Mouse (Mus musculus): ENCODE measurements around the gene Nme9.
A peak's percentile ranks its signal among the peaks of the same experiment; 100 is the strongest.

Gene Nme9

DNA sequence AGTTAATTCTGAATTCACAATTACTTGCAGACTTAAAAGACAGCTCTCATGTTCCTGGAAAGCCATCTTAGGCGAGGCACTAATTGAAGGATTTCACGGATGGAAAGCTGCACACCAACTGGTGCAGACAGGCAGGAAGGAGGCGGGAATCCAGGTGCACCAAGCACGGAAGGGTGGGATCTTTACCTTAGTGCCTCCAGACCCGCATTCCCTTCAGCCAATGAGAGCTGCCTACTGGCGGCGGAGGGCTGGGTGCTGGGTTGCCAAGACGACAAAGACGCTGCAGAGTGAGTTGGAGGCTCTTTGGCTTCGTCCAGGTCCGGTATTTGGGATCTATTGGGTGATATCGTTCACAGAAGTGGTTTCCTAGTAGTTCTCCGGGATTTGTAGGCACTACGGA lies at the start of gene Nme9:
Nme9 (plus strand) TSS at position 315 of the 400 bp plus-strand sequence.
- DNase-seq (ENCODE audit: low spot score in 2 of 2): no peak

DNA sequence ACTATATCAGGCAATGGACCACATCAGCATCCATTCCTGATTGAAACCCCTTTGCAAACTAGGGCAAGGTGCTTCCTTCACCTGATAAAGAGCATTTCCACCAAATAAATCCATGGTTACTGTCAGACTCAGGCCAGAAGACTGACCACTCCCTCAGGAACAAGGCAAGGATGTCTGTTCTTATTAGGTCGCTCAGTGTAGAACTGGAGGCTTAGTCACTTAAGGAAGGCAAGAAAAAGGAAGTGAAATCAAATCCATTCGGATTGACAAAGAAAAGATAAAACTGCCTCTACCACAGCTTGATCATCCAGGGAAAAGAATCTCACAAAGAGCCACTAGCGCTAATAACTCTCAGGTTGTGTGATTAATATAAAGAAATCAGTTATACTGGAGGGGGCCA lies 42.0 kb upstream of the Nme9 start:
- DNase-seq (ENCODE audit: low spot score in 2 of 2): no peak

DNA sequence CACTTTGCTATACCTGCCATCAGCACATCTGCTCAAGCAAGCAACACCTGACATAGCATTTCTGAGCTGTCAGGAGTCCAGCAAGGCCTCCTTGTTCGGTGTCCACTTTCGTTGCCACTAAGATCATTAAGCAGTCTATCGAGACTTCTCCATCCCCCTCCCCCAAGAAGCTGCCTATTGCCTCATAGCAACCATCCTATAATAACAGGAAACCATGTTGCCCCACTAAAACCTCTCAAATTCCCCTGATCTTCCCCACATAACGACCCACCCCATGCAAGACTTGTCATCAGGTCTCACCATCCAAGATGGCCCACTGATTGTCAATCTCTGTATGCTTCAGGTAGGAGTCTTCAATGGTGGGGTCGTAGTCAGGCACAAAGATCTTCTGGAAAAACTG lies 40.2 kb upstream of the Nme9 start:
- no peak for DNase-seq (ENCODE audit: low spot score in 2 of 2)

DNA sequence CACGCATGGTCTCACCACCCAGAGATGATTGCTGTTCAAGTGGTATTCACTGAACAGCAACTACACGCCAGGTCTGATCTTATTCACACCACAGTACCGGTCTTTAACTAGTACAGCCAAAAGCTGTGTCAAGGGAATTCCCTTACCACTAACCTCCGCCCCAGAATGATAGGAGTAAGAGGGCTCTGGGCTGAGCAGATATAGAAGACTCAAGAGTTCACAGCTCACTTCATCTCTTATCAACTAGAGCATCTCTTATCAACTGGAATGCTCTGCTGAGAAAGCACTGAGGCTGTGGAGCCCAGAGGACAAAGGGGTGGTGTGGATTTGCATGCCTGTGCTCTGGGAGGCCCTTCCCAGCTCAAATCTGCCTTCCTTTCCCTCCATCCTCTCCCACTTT lies 39.5 kb upstream of the Nme9 start:
- DNase-seq (ENCODE audit: low spot score in 2 of 2): no peak

DNA sequence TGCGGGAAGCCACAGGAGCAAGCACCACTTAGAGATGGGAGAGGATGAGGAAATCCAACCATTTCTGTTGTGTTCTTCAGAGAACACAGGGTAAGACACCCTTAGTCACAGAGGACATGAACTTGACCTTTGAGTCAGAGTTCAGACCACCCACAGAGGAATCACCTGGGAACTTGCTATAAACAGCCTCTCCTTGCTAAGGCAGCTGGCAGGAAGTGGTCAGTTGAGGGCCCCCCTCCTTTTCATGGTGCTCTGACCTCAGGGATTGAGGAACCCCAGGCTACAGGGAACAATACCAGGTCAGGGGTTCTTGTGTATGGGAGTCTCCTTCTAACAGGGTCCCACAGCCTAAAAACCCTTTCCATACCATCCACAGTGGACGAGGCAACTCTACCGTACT lies 34.5 kb upstream of the Nme9 start:
- no peak for DNase-seq (ENCODE audit: low spot score in 2 of 2)

DNA sequence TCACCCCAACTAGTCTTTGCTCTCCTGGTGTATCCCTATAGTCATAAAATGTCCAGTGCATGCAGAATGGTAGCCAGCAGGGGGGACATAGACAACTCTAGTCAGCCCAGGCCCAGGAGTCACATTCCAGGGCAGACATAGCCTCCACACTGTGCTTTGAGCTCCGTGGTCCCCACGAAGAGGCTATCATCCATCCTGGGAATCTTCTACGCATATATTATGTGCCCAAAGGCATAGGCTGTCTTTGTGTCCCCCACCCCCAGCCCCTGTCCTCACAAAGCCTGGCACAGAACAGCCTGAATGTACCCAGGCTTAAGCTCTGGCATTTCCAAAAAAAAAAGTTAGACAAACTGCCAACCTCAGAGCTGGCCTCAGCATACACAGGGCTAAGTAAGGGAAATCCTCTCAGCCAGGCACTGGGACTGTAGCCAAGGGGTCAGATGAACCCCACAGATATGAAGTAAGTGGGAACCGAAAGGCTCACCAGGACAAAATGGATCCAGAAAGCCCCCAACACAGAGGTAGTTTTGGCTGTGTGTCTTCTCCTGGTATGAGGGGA lies 33.9 kb upstream of the Nme9 start:
- no peak for DNase-seq (ENCODE audit: low spot score in 2 of 2)

DNA sequence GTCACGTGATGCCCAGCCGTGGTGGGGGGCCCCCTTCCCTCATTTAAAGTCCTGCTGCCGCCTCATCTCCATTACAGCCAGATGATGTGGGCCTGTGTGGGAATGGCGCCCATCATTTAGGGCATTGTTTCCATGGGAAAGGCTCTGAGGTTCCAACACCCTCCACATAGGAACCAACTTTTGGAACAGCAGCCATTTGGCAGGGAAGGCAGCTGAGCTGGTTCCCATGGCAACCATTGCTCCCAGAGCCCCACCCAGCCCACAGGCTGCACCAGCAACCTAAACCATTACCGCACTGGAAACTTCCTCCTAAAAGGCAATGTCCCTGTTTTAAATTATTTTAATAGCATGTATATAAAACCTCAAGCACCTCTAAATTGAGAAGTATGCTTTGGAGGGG lies 32.9 kb upstream of the Nme9 start:
- DNase-seq (ENCODE audit: low spot score in 2 of 2): no peak

DNA sequence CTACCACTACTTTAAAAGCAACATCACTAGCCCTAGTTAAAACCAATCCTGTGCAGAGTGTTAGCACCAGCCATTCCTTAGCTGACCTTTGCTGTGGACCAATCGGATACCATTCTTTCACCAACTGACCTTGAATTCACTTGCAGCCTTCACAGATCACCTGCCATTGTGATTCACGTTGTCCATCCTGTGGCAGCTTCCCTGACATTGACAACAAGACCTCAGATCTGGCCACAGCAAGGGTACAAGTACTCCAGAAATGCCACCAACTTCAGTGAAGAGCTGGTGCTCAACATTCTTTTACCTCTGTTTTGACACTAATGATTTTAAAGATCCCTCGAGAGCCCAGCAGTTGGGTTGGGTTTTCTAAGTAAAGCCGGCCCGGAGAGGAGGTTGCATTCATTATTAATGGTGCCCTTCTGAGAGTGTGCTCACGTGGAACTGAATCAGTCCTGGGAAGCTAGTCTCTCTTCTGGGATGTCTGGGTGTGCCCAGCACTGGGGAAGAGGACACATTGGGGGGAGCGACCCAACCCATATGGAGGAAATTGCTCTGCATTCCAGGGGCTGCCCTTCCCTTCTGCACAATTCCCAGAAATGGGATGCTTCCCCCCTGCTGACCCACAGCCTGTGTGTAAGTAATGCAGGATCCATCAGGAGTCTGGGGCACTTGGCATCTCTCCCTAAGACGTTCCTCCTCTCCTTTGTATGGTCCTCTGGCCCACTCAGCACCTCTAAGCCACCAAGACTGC lies 31.1 kb upstream of the Nme9 start:
- DNase-seq (ENCODE audit: low spot score in 2 of 2): no peak

DNA sequence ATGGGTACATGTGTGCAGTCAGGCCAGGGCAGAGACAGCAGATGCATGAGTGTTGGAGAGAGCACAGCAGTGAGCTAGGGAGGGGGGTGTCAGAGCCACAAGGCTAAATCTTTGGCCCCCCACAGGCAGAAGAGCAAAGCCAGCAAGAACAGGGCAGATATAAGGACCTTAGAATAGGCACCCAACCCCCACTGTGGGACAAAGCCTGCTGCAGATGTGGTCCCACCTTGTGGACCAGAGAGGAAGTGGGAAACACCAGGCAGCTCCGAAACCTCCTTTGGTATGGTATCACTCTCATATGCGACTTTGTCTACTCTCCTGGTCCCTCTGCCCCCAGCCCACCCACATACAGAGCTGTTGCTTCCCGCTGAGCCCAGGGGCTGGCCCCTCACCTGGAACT lies 29.4 kb upstream of the Nme9 start:
- DNase-seq (ENCODE audit: low spot score in 2 of 2): no peak

DNA sequence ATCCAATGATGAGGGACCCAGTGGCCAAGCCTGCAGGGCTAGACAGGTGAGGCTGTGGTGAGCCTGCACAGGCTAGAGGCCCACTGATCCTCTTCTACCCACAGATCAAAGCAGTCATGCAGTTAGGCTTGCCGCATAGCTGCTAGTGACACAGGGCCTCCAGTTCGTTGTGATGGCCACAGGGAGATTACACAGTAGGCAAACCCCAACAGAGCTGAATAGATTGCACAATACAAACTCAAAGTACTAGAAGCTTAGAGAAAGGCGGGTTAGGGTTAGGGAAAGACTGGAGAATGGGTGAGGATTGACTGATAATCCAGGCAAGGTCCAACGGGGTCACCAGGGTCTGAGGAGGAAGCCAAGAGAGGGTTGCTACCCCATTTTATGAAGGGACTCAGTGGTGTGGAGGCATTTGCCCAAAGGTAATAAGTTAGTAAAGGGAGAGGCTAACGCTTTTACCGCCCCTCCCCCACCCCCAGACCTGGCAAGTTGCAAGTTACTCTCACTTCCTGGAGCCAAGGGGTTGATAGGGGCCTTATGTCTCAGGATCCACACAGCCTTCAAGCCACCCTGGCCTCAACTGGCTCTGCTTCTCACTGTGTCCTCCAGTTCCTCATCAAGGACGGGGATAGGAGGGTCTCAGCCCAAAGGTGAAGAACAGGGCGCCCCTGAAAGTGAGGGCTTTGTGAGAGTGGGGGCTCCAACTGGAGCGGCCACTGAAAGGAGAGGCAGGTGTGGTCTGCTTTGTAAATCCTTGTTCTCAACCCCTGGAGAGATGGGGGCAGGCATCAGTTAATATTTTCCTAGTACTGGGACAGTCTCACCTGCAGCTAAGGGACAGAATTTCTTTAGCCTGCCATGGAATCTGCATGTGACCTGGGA lies 27.3 kb upstream of the Nme9 start:
- no peak for DNase-seq (ENCODE audit: low spot score in 2 of 2)

DNA sequence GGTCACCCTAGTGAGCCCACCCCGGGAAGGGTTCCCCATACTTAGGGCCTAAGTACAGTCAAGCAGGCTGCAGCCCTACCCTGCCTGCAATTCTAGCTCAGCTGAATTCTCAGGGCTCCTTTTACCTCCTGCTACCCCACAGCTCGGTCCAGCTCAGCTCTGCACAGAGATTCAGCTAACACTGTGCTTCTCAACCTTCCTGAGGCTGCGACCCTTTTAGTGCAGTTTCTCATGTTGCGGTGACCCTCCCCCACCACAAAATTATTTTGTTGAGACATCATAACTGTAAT lies 26.8 kb upstream of the Nme9 start:
- DNase-seq (ENCODE audit: low spot score in 2 of 2): no peak

DNA sequence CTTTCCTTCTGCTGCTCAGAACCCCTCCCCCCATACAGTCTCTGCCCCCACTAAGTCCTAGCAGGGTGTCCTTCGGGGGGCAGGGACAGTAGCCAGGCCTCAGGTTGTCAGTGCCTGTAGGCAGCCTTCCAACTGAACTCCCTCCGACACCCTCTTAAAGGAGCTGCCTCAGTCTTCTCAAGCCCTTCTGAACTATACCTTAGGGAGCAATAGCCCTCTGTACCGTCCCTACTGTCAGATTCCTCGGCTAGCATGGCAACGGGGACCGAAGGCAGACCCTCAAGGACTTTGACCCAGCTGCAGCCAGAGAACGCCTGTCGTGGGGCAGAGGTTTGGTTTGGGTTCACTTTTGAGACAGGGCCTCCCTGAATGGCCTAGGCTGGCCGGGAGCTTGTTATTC lies 26.0 kb upstream of the Nme9 start:
- DNase-seq (ENCODE audit: low spot score in 2 of 2): no peak

DNA sequence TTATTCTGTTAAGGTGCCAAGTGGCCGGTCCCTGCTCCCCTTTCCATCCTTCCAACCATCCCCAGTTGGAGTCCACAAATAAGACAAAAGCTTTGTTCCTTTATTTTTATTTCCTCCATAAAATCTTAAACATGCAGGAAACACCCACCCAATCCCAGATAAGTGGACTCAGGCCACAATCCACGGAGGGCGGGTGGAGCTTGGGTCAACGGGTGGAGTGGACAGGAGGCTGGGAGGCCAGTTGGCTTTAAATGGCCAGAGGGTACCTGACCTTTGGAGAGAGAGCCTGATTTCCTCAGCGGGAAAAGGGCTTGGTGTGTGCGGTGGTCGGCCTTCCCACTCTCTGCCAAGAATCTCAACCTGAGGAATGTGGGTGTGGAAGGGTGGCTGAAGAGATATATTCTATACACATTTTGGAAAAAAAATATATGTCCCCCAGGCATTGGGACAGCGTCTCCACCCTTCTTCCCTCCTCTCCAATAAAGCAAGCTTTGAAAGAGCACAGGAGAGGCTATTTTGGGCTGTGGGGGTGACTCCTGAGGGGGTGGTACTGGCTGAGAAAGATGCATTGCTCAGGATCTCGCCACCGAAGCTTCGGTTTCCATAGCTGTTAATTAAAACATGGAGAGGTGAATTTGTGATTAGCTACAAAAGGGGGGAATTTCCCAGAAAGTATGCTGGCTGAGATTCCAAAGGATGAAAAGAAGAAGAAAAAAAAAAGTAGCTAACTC lies 22.5 kb upstream of the Nme9 start:
- no peak for DNase-seq (ENCODE audit: low spot score in 2 of 2)

DNA sequence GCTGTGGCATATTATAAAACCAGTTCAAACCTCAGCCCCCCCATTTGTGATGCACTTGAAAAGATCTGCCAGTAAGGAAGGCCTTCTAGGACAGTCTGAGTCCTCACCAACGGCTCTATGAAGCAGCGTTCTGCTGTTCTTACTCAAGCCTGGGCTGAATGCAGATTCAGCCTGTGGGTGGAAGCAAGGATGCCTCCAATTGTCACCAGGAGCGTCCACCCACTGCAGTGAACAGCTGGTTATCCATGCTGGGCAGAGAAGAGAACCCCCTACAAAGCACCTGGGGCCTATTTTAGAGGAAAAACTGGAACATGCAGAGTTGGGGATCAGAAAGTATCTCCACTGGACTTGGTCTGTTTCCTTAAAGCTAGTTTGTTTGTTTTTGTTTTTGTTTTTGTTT lies 21.4 kb upstream of the Nme9 start:
- DNase-seq (ENCODE audit: low spot score in 2 of 2): no peak

DNA sequence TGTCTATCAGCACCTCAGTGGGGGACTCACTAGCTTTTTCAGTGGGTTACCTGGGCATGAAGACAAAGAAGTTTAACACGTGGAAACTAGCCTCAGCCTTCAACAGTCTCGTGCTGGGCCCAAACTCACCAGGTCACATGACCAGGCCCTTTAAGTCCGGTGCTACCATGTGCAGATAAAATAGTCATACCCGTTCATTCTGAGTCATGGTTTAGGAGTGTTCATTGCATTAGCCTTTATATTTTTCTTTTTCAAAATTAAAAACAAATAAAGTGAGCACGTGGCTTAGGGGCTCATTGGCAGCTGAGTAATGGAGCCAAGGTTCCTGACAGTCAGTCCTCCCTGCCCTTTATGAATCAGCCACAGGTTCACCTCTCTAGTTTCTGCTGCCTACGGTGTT lies 20.5 kb upstream of the Nme9 start:
- DNase-seq (ENCODE audit: low spot score in 2 of 2): no peak

DNA sequence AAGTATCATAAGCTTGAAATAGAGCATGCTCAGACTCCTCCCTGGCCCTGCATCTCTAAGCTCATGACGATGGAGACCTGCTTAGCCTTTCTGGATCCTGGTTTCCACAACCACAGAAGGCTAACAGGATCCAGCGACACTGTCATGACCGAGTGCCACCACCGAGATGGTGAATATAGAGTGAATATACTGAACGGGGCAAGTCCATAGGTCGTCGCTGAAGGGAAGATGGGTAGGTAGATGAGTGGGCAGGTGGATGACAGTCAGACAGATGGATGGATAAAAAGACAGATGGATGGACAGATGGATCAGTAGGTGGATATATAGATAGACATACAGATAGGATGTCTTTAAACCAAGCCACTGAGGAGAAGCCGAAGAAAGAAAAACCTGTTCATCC lies 19.9 kb upstream of the Nme9 start:
- no peak for DNase-seq (ENCODE audit: low spot score in 2 of 2)

DNA sequence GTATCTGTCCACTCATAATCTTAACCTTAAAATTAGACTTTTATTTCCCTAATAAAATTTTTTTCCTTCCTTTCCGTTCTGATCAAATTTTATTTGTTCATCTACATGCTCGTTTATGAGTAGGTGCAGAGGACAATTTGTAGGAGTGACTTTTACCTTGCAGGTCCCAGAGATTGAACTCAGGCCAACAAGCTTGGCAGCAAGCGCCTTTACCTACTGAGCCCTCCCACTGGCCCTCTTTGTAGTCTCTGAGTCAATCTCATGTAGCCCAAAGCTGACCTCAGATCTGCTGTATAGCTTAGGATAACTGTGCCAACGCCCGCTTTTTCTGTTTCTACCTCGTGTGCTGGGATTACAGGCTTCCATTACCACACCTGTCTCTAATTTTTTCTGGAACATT lies 19.3 kb upstream of the Nme9 start:
- no peak for DNase-seq (ENCODE audit: low spot score in 2 of 2)

DNA sequence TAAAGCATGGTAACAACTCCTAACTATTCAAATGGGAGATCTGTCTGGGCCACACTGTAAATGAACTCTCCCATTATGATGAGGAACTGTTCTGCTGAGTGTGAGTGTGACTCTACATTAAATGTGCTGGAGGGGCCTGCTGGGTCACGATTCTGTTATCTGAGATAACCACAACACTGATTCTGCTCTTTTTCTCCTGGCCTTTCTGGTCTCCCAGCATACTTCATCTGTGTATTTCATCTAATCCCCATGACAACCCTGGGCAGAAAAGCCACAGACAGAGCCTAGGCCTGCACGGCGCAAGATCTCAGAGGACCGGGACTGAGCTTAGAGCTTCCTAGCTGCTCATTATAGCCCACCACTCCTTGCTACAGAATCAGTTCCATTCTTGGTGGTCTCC lies 18.8 kb upstream of the Nme9 start:
- DNase-seq (ENCODE audit: low spot score in 2 of 2): no peak

DNA sequence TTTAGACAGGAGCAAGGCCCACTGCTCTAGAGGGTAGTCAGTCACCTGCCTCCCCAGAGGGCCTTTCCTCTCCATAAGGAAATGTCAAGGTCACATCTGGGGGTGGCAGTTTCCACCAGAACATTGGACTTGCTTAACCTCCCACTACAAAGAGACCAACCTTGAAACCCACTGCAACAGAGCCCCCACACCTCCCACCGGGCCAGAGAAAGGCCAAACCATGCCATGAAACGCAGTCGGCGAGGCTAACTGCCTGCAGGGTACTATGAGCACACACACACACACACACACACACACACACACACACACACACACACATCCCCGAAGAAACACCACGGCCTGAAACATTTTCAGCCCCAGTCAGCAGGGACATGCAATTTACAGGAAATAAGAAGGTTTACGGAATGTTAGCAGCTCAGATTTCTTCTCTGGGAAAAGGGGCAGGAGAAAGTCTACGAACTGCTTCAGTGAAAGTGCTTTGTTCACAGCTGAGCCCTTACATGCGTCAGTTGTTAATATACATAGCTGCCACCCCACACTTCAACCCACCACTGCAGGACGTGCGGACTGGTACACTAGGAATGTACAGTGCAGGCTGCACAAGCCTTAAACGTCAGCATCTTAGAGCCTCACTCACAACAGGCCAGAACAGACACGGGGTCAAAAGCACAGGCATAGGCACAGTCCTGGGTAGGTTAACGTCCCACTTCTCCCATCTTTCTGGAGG lies 16.2 kb upstream of the Nme9 start:
- no peak for DNase-seq (ENCODE audit: low spot score in 2 of 2)

DNA sequence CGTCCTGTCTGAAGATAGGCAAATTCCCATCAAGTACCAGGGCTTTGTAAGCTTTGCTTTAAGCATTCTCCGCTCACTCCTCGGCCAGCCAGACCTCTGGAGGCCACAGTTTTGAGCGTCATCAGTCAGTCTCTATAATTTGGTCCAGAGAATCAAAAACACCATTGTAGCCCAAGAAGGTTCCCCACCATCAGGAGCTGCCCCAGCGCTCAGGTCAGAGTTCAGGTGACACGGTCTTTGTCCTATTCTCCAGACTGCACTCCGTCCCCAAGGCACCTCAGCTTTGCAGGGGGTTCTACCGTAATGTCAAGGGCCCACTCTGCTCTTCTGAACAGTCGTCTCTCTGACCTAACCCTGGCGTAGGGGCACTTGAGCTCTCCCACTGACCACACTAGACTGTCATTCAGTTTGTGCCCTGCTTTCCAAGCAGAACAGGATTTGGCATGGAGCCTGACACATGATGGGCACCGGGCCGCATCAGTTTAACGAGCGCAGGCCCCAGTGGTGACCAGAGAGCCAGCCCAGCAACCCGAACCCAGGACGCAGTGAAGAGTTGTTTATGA lies 15.6 kb upstream of the Nme9 start:
- no peak for DNase-seq (ENCODE audit: low spot score in 2 of 2)

DNA sequence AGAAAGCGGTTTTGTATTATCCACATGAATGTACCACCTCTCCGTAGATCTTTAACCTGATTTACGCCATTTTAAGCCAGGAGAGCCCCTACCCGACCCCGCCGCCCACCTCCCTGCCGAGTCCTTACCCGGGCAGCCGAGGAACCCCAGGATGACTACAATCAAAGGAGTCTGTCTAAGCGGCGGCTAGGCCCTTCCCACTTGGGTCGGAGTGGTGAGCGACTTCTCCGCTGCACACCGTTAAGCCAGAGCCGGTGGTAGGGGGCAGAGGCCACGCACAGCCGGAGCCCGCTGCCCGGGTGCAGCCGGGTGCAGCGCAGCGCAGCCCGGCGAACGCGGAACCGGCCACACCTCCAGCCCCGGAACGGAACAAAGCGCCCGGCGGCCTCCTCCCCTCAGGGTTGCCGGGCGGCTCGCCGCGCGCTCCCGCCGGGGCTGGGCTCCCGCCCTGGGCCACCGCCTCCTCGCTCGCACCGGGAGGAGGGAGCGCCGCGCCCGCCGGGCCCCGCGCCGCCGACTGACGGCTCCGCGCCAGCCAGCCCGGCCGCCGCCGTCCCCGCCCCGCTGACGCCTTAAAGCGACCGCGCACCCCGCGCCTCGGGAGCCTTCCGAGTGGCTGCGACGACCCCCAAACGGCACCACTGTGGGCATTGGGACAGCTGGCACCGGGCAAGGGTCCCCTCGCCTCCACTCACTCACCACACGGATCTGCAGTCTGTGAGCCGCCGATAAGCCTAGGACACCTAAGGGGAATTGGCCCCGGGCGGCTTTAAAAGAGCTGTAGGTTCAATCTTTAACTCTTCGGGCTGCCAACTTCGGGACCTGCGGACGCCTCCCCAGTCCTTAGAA lies 14.9 kb upstream of the Nme9 start:
- peak; percentile 30 to 72 for DNase-seq (ENCODE audit: low spot score in 2 of 2)

All from spleen, postnatal 4 days (tissue).